Mouse (Mus musculus) brain, embryonic 14.5 days (tissue): Measurements from ENCODE around the gene Hrh1.

ENCODE experiments used
- CTCF ChIP-seq: fragments of 200-500 bp; IDR thresholded peaks from 2 replicates; pipeline ENCODE4 v1.5.1; 2012; ENCODE audit warnings: inconsistent platforms, mild to moderate bottlenecking, moderate library complexity, borderline replicate concordance; ENCODE audit not compliant: insufficient read depth, insufficient read length; ENCODE audit errors: extremely low read depth
- POLR2A ChIP-seq: fragments of 200-500 bp; IDR thresholded peaks from 2 replicates; pipeline ENCODE4 v1.6.1; 2012; ENCODE audit warnings: mild to moderate bottlenecking, inconsistent platforms, borderline replicate concordance; ENCODE audit not compliant: poor library complexity, insufficient read depth, insufficient read length, severe bottlenecking; ENCODE audit errors: extremely low read depth

DNA sequence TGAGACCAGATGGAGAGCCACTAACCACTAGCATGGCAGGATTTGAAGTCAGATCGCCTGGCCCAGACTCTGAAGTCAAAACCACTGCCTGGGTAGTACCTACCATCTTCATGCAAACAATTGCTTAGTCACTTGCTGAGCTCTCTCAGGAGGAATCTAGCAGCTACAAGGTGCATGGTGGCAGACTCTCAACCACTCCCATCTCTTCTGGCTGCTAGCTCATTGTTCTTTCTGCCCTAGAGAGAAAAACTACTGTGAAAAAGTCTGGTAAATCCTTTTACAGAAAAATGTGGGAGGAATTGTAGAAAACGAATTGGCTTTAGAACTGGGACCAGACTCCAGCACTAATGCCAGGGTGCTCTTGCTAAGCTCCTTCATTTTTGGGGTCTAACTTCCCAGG is 7.6 kb upstream of the Hrh1 start:
- no peak for TF ChIP-seq CTCF
- TF ChIP-seq POLR2A: no peak
